Mouse (Mus musculus) forebrain, embryonic 14.5 days (tissue): Measurements from ENCODE around the gene Bcl3. TPM values are rescaled to one million over a fixed set of nuclear protein-coding genes. Genes with fewer than 3 reads are reported as not detected.

ENCODE experiments used
- ATAC-seq: fragments of 200-750 bp; cut with Nextera tagmentation; 2 replicates; pipeline ENCODE4 v1.8.0; 2017; ENCODE audit warnings: mild to moderate bottlenecking, moderate library complexity
- DNase-seq: peaks from one replicate; pipeline ENCODE4 v3.0.0-alpha.2; 2015; ENCODE audit warnings: low spot score
- H3K27ac ChIP-seq: fragments of 300-500 bp; sonication (generic); 2 replicates; pipeline ENCODE4 v1.5.1; 2014; ENCODE audit warnings: low read depth, mild to moderate bottlenecking, control low read depth, low read length, moderate library complexity
- H3K27me3 ChIP-seq: fragments of 300-500 bp; sonication (generic); replicated peaks from 2 replicates; pipeline ENCODE4 v1.6.1; 2014; ENCODE audit warnings: low read length, control low read depth, mixed read lengths; ENCODE audit not compliant: control insufficient read depth, insufficient read depth
- H3K36me3 ChIP-seq: fragments of 300-500 bp; sonication (generic); 2 replicates; pipeline ENCODE4 v1.6.1; 2014; ENCODE audit warnings: low read length, control low read depth; ENCODE audit not compliant: control insufficient read depth, insufficient read depth
- H3K4me1 ChIP-seq: fragments of 300-500 bp; sonication (generic); 2 replicates; pipeline ENCODE4 v1.6.1; 2014; ENCODE audit warnings: antibody characterized with exemption, low read length, control low read depth; ENCODE audit not compliant: control insufficient read depth, insufficient read depth
- H3K4me2 ChIP-seq: fragments of 300-500 bp; sonication (generic); 2 replicates; pipeline ENCODE4 v1.6.1; 2014; ENCODE audit warnings: mild to moderate bottlenecking, control low read depth, low read length
- H3K4me3 ChIP-seq: fragments of 300-500 bp; sonication (generic); 2 replicates; pipeline ENCODE4 v1.5.1; 2014; ENCODE audit warnings: low read depth, low read length, control low read depth
- H3K9ac ChIP-seq: fragments of 300-500 bp; sonication (generic); 2 replicates; pipeline ENCODE4 v1.6.1; 2014; ENCODE audit warnings: mild to moderate bottlenecking, low read length, control low read depth, moderate library complexity
- H3K9me3 ChIP-seq: fragments of 300-500 bp; sonication (generic); replicated peaks from 2 replicates; pipeline ENCODE4 v1.6.1; 2016; ENCODE audit warnings: low read length, control low read depth, mixed read lengths; ENCODE audit not compliant: control insufficient read depth
- WGBS: fragments of 180-500 bp; shearing (Covaris S2); extraction: QIAGEN DNeasy Blood & Tissue Kit; methylation state at CpG from one replicate; pipeline ENCODE4 v1.1.7; 2014; 5-methylcytosine and 5-hydroxymethylcytosine counted together
- polyA plus RNA-seq: library from polyadenylated mRNA; unstranded; fragments of >200 nt; fragmentation: Nextera tagmentation; extraction: Ambion mirVana; gene quantifications from 2 replicates; pipeline ENCODE4 v1.2.1, GENCODE M21; 2014

Bcl3 gene
- polyA plus RNA-seq, 1 experiment from 2014 or later: 0.75 TPM

DNA sequence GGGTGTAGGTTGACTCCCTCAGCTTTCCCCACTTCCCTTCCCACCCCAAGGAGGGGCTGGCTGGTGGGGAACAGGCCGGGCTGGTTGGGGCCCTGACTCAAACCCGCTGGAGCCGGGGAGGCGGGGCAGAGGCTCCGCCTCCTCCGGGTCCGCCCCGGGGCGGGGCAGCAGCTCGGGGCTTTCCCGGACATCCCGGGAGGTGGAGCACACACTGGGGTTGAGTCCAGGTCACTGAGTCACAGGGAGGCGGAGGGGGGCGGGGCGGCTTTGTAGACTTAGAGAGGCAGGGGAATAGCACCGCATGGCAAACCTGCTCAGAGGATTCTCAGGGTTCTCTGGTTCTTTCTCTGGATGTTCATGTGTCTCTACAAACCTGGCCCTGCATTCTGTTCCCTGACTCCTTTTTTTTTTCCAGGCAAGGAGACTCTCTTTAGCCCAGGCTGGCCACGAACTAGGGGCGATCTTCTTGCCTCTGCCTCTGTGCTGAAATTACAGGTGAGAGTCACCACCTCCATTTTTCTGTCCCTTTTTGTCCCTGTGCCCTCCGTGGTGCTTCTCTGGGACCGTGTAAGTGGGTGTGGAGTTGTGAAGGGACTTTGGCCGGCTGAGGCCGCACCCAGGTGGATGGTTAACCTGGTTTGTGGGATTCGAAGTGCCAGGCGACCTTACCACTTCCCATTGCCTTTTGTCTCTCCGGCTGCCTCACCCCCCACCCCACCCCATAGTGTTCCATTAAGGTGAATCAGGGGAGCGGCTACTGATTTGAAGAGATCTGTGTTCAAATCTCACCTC lies 1.8 kb upstream of the Bcl3 start:
- peaks cover 38% of the 10 kb centered on the region for H3K27me3 ChIP-seq

GRCm38 (mm10) chr7:19823256-19824181 lies 949 bp upstream of the Bcl3 start:
- DNase-seq: no peak
- no peak for ATAC-seq
- no peak overlapping the region for H3K9ac ChIP-seq
- H3K9me3 ChIP-seq: no peaks in the 10 kb centered on the region
- H3K4me1 ChIP-seq: no peaks in the 10 kb centered on the region
- no peak overlapping the region for H3K27ac ChIP-seq
- WGBS: 21% methylated on average over 16 of the region's 16 CpGs
- H3K36me3 ChIP-seq: no peaks in the 10 kb centered on the region
- H3K4me2 ChIP-seq: no peak overlapping the region
- no peak overlapping the region for H3K4me3 ChIP-seq
- H3K27me3 ChIP-seq: peaks cover 38% of the 10 kb centered on the region

More for the DNA sequence above, 1.8 kb upstream of the Bcl3 start:
- DNase-seq (no peak), ATAC-seq (no peak)
- Histone ChIP-seq H3K27ac (no peak overlapping the region), H3K9ac (no peak overlapping the region), H3K4me1 (no peaks in the 10 kb centered on the region), H3K9me3 (no peaks in the 10 kb centered on the region), H3K36me3 (no peaks in the 10 kb centered on the region), H3K4me2 (peak overlapping the region; percentile 18; the same call in 1 of the 2 replicates), H3K4me3 (no peak overlapping the region)
- 24% methylated on average over 26 of the region's 26 CpGs for WGBS

GRCm38 (mm10) chr7:19822193-19822592 lies 377 bp downstream of the Bcl3 start:
- Histone ChIP-seq H3K4me2 (peak overlapping the region; percentile 40), H3K27me3 (peaks cover 40% of the 10 kb centered on the region), H3K9ac (peak overlapping the region; percentile 21; the same call in 1 of the 2 replicates), H3K27ac (no peak overlapping the region), H3K9me3 (no peaks in the 10 kb centered on the region), H3K4me3 (peak overlapping the region; percentile 16; the same call in 1 of the 2 replicates), H3K36me3 (no peaks in the 10 kb centered on the region), H3K4me1 (no peaks in the 10 kb centered on the region)
- DNase-seq (no peak), ATAC-seq (no peak)
- 6% methylated on average over 14 of the region's 20 CpGs for WGBS

- H3K4me2 ChIP-seq: no peak overlapping the region
- peaks cover 45% of the 10 kb centered on the region for H3K27me3 ChIP-seq
- H3K9ac ChIP-seq: no peak overlapping the region
- no peaks in the 10 kb centered on the region for H3K36me3 ChIP-seq
- ATAC-seq (no peak), DNase-seq (no peak)
- H3K27ac ChIP-seq: no peak overlapping the region
- no peak overlapping the region for H3K4me3 ChIP-seq
- no peaks in the 10 kb centered on the region for H3K4me1 ChIP-seq
- 54% methylated on average over 7 of the region's 7 CpGs for WGBS
- no peaks in the 10 kb centered on the region for H3K9me3 ChIP-seq
These were observed 937 bp downstream of the Bcl3 start for GRCm38 (mm10) chr7:19821633-19822032.

GRCm38 (mm10) chr7:19820347-19821048 lies 2.1 kb downstream of the Bcl3 start:
- Histone ChIP-seq H3K4me1 (no peaks in the 10 kb centered on the region), H3K27me3 (peaks cover 48% of the 10 kb centered on the region), H3K9ac (no peak overlapping the region), H3K9me3 (no peaks in the 10 kb centered on the region), H3K4me3 (no peak overlapping the region), H3K36me3 (no peaks in the 10 kb centered on the region), H3K27ac (no peak overlapping the region), H3K4me2 (no peak overlapping the region)
- ATAC-seq: no peak
- 73% methylated on average over 3 of the region's 3 CpGs for WGBS
- no peak for DNase-seq

DNA sequence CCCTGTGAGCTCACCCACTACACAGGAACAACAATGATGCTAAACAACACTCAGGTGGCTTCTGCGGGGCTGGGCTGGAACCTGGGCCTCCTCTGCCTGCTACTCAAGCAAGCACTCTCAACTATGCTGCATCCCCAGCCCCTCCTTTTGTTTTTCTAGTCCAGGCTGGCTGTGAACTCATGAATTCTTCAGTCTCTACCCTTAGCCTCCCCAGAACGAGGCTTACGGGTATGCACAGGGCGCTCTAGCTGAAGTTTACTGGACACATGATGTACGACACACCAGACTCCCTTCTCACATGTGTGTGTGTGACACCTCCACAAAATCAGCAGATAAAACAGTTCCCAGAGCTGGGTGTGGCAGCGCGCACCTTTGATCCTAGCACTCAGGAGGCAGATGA lies 3.7 kb downstream of the Bcl3 start:
- no peak for ATAC-seq
- 86% methylated on average over 7 of the region's 7 CpGs for WGBS
- H3K36me3 ChIP-seq: no peaks in the 10 kb centered on the region
- no peaks in the 10 kb centered on the region for H3K9me3 ChIP-seq
- no peak overlapping the region for H3K4me3 ChIP-seq
- H3K4me1 ChIP-seq: no peaks in the 10 kb centered on the region
- H3K9ac ChIP-seq: no peak overlapping the region
- no peak for DNase-seq
- H3K4me2 ChIP-seq: no peak overlapping the region
- no peak overlapping the region for H3K27ac ChIP-seq
- peaks cover 40% of the 10 kb centered on the region for H3K27me3 ChIP-seq

- WGBS: 82% methylated on average over 5 of the region's 5 CpGs
- DNase-seq (no peak), ATAC-seq (no peak)
- H3K36me3 ChIP-seq: no peaks in the 10 kb centered on the region
- H3K4me2 ChIP-seq: no peak overlapping the region
- no peak overlapping the region for H3K4me3 ChIP-seq
- no peak overlapping the region for H3K27ac ChIP-seq
- no peak overlapping the region for H3K9ac ChIP-seq
- H3K27me3 ChIP-seq: peaks cover 36% of the 10 kb centered on the region
- H3K9me3 ChIP-seq: no peaks in the 10 kb centered on the region
- no peaks in the 10 kb centered on the region for H3K4me1 ChIP-seq
These were observed 4.1 kb downstream of the Bcl3 start for GRCm38 (mm10) chr7:19818440-19818839.

- Histone ChIP-seq H3K27me3 (peaks cover 27% of the 10 kb centered on the region), H3K9ac (no peak overlapping the region), H3K27ac (no peak overlapping the region), H3K36me3 (no peaks in the 10 kb centered on the region), H3K9me3 (no peaks in the 10 kb centered on the region), H3K4me3 (0 out of 2 replicates have a peak overlapping the region, but pooled peaks have one; percentile 6), H3K4me2 (peak overlapping the region; percentile 34), H3K4me1 (no peaks in the 10 kb centered on the region)
- DNase-seq: peak; percentile 31
- ATAC-seq: peak; percentile 41
- WGBS: 5% methylated on average over 15 of the region's 15 CpGs
These were observed 5.0 kb downstream of the Bcl3 start for GRCm38 (mm10) chr7:19817382-19818105.
